Mouse (Mus musculus) brain, embryonic 14.5 days (tissue): Measurements from ENCODE around the gene 1700003F12Rik. TPM values are rescaled to one million over a fixed set of nuclear protein-coding genes. Genes with fewer than 3 reads are reported as not detected.

Experiments
- DNase-seq: peaks from one replicate; pipeline ENCODE4 v3.0.0-alpha.2; 2011; ENCODE audit warnings: low read depth
- CTCF ChIP-seq: fragments of 200-500 bp; IDR thresholded peaks from 2 replicates; pipeline ENCODE4 v1.5.1; 2012; ENCODE audit warnings: inconsistent platforms, mild to moderate bottlenecking, moderate library complexity, borderline replicate concordance; ENCODE audit not compliant: insufficient read depth, insufficient read length; ENCODE audit errors: extremely low read depth
- POLR2A ChIP-seq: fragments of 200-500 bp; IDR thresholded peaks from 2 replicates; pipeline ENCODE4 v1.6.1; 2012; ENCODE audit warnings: mild to moderate bottlenecking, inconsistent platforms, borderline replicate concordance; ENCODE audit not compliant: poor library complexity, insufficient read depth, insufficient read length, severe bottlenecking; ENCODE audit errors: extremely low read depth
- polyA plus RNA-seq: library from polyadenylated mRNA; depleted of rRNA; stranded (reverse); fragments of >200 nt; gene quantifications from 2 replicates; pipeline ENCODE4 v1.2.3, GENCODE M21; 2012

Gene 1700003F12Rik
- polyA plus RNA-seq, 1 experiment = 0.40 TPM

- DNase-seq = no peak
- TF ChIP-seq CTCF (no peak), POLR2A (no peak)
Observed at GRCm38 (mm10) chr2:154555235-154555634, 8.3 kb downstream of the 1700003F12Rik start.

- TF ChIP-seq POLR2A = no peak
- TF ChIP-seq CTCF = no peak
- no peak for DNase-seq
Observed at GRCm38 (mm10) chr2:154557184-154557832, 10.4 kb downstream of the 1700003F12Rik start.

GRCm38 (mm10) chr2:154558264-154559039, 11.6 kb downstream of the 1700003F12Rik start, which contains the start of gene Necab3:
Gene Necab3, minus strand, starts transcription at chr2:154558890.
- DNase-seq = peak; percentile 68
- TF ChIP-seq CTCF (no peak), POLR2A (no peak)

GRCm38 (mm10) chr2:154563612-154564170, 16.8 kb downstream of the 1700003F12Rik start:
- TF ChIP-seq CTCF (no peak), POLR2A (no peak)
- DNase-seq = no peak

GRCm38 (mm10) chr2:154565562-154565961, 18.7 kb downstream of the 1700003F12Rik start:
- TF ChIP-seq CTCF = no peak
- no peak for TF ChIP-seq POLR2A

GRCm38 (mm10) chr2:154566641-154567040, 19.8 kb downstream of the 1700003F12Rik start:
- no peak for DNase-seq
- TF ChIP-seq CTCF (no peak), POLR2A (no peak)

More at GRCm38 (mm10) chr2:154565562-154565961, 18.7 kb downstream of the 1700003F12Rik start:
- DNase-seq = peak; percentile 61

- TF ChIP-seq POLR2A (no peak), CTCF (no peak)
- no peak for DNase-seq
Observed at GRCm38 (mm10) chr2:154567766-154568165, 20.9 kb downstream of the 1700003F12Rik start.

- TF ChIP-seq POLR2A (no peak), CTCF (no peak)
- DNase-seq = peak; percentile 85
Observed at GRCm38 (mm10) chr2:154568329-154569070, 21.6 kb downstream of the 1700003F12Rik start.

- TF ChIP-seq CTCF = no peak
- 0 out of 2 replicates have a peak, but pooled peaks have one; percentile 18 for TF ChIP-seq POLR2A
- peak; percentile 75 for DNase-seq
Observed at GRCm38 (mm10) chr2:154569071-154569748, 22.3 kb downstream of the 1700003F12Rik start.

- no peak for TF ChIP-seq POLR2A
- no peak for TF ChIP-seq CTCF
- peak; percentile 98 for DNase-seq
Observed at GRCm38 (mm10) chr2:154569836-154570286, 23.0 kb downstream of the 1700003F12Rik start, which contains the start of gene E2f1. Gene E2f1, minus strand, starts transcription at chr2:154569892.
